Mouse (Mus musculus): ENCODE data around the gene Ece1.
A peak's percentile ranks its signal among the peaks of the same experiment; 100 is the strongest.

The Ece1 gene

GRCm38 (mm10) chr4:137838791-137839190 lies 23.2 kb upstream of the Ece1 start:
- TF ChIP-seq GATA4 (IDR thresholded peaks at IDR 0.05; ENCODE audit: insufficient replicate concordance, low read length), result no peak

GRCm38 (mm10) chr4:137839452-137839851 lies 22.6 kb upstream of the Ece1 start:
- no peak for TF ChIP-seq GATA4 (IDR thresholded peaks at IDR 0.05; ENCODE audit: insufficient replicate concordance, low read length)

- no peak for TF ChIP-seq GATA4 (IDR thresholded peaks at IDR 0.05; ENCODE audit: insufficient replicate concordance, low read length)
Measured at GRCm38 (mm10) chr4:137844656-137845055, 17.4 kb upstream of the Ece1 start.

GRCm38 (mm10) chr4:137850161-137850560 lies 11.9 kb upstream of the Ece1 start:
- TF ChIP-seq GATA4 (IDR thresholded peaks at IDR 0.05; ENCODE audit: insufficient replicate concordance, low read length), result no peak

- no peak for TF ChIP-seq GATA4 (IDR thresholded peaks at IDR 0.05; ENCODE audit: insufficient replicate concordance, low read length)
Measured at GRCm38 (mm10) chr4:137851484-137851883, 10.6 kb upstream of the Ece1 start.

GRCm38 (mm10) chr4:137853822-137854221 lies 8.2 kb upstream of the Ece1 start:
- no peak for TF ChIP-seq GATA4 (IDR thresholded peaks at IDR 0.05; ENCODE audit: insufficient replicate concordance, low read length)

GRCm38 (mm10) chr4:137855741-137856341 lies 6.2 kb upstream of the Ece1 start:
- no peak for TF ChIP-seq GATA4 (IDR thresholded peaks at IDR 0.05; ENCODE audit: insufficient replicate concordance, low read length)

GRCm38 (mm10) chr4:137857116-137857515 lies 4.9 kb upstream of the Ece1 start:
- TF ChIP-seq GATA4 (IDR thresholded peaks at IDR 0.05; ENCODE audit: insufficient replicate concordance, low read length), result no peak

GRCm38 (mm10) chr4:137858371-137858770 lies 3.7 kb upstream of the Ece1 start:
- TF ChIP-seq GATA4 (IDR thresholded peaks at IDR 0.05; ENCODE audit: insufficient replicate concordance, low read length), result no peak

GRCm38 (mm10) chr4:137861461-137862011 lies 501 bp upstream of the Ece1 start:
- TF ChIP-seq GATA4 (IDR thresholded peaks at IDR 0.05; ENCODE audit: insufficient replicate concordance, low read length), result no peak

GRCm38 (mm10) chr4:137862516-137863240 lies 641 bp downstream of the Ece1 start:
- no peak for TF ChIP-seq GATA4 (IDR thresholded peaks at IDR 0.05; ENCODE audit: insufficient replicate concordance, low read length)

- TF ChIP-seq GATA4 (IDR thresholded peaks at IDR 0.05; ENCODE audit: insufficient replicate concordance, low read length), result peak; percentile 37; the same call in 1 of the 2 replicates
Measured at GRCm38 (mm10) chr4:137864031-137864430, 2.0 kb downstream of the Ece1 start.

- no peak for TF ChIP-seq GATA4 (IDR thresholded peaks at IDR 0.05; ENCODE audit: insufficient replicate concordance, low read length)
Measured at GRCm38 (mm10) chr4:137864769-137865168, 2.7 kb downstream of the Ece1 start.

GRCm38 (mm10) chr4:137865221-137865641 lies 3.2 kb downstream of the Ece1 start:
- TF ChIP-seq GATA4 (IDR thresholded peaks at IDR 0.05; ENCODE audit: insufficient replicate concordance, low read length), result no peak

GRCm38 (mm10) chr4:137866206-137866863 lies 4.3 kb downstream of the Ece1 start:
- TF ChIP-seq GATA4 (IDR thresholded peaks at IDR 0.05; ENCODE audit: insufficient replicate concordance, low read length), result no peak

GRCm38 (mm10) chr4:137867225-137867624 lies 5.2 kb downstream of the Ece1 start:
- no peak for TF ChIP-seq GATA4 (IDR thresholded peaks at IDR 0.05; ENCODE audit: insufficient replicate concordance, low read length)

All from liver, adult (tissue).